Mouse (Mus musculus): Measurements from ENCODE around the gene Tial1. TPM values are rescaled to one million over a fixed set of nuclear protein-coding genes. Genes with fewer than 3 reads are reported as not detected.

Gene Tial1
- polyA plus RNA-seq, 1 experiment from 2014 or later, result 38.4 TPM

GRCm38 (mm10) chr7:128460865-128461228 lies 670 bp downstream of the Tial1 start:
- peak overlapping the region; percentile 90 for H3K9ac ChIP-seq
- ATAC-seq (ENCODE audit: insufficient read depth) (peak; percentile 12), DNase-seq (peak; percentile 49)
- peak overlapping the region; percentile 86 for H3K4me3 ChIP-seq (ENCODE audit: low read depth, low read length)
- TF ChIP-seq CTCF (IDR thresholded peaks at IDR 0.05; ENCODE audit: low read depth), result no peak
- H3K4me1 ChIP-seq (ENCODE audit: insufficient read depth), result peaks cover 10% of the 10 kb centered on the region
- H3K4me2 ChIP-seq, result peak overlapping the region; percentile 88
- H3K9me3 ChIP-seq (ENCODE audit: low read depth, low read length), result no peaks in the 10 kb centered on the region
- H3K36me3 ChIP-seq (ENCODE audit: insufficient read depth), result no peaks in the 10 kb centered on the region
- no peaks in the 10 kb centered on the region for H3K27me3 ChIP-seq (ENCODE audit: insufficient read depth, low read length)
- H3K27ac ChIP-seq (ENCODE audit: low read depth), result peak overlapping the region; percentile 96
- WGBS, result 1% methylated on average over 20 of the region's 23 CpGs

DNA sequence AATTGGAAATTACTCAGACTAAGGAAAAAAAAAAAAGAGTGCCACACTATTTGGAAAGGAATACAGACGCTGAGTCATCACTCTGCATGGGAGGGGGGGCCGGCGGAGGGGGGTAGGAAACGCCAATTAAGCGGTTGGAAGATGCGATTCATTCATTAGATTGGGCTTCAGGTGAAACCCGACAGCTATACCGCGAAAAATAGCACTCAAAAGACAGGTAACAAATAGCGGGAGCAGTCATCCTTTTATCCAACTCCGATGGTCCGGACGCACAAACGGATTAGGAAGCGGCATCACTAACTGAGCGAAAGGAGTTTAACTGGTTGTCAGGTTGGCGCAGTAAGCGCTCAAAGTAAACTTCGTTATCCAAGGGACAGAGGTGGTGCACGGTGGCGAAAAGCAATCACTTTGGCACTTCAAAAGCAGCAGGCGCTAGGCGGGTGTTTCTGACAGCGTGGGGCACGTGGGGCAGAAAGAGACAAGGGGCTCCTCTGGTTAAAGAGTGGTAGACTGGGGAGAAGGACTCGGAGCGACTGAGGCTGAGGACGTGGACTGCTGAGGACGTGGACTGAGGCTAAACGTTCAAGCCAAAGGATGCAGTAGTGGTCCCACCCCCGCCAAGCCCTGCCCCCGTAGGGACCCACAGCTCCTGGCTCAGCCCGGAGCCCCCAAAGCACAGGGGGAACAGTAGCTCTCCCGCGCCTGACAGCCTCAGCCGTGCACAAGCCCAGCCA lies 1.2 kb downstream of the Tial1 start:
- no peaks in the 10 kb centered on the region for H3K36me3 ChIP-seq (ENCODE audit: insufficient read depth)
- peaks cover 10% of the 10 kb centered on the region for H3K4me1 ChIP-seq (ENCODE audit: insufficient read depth)
- no peaks in the 10 kb centered on the region for H3K9me3 ChIP-seq (ENCODE audit: low read depth, low read length)
- H3K27ac ChIP-seq (ENCODE audit: low read depth), result peak overlapping the region; percentile 96
- peak overlapping the region; percentile 88 for H3K4me2 ChIP-seq
- under 1% methylated on average over 36 of the region's 36 CpGs for WGBS
- no peaks in the 10 kb centered on the region for H3K27me3 ChIP-seq (ENCODE audit: insufficient read depth, low read length)
- TF ChIP-seq CTCF (IDR thresholded peaks at IDR 0.05; ENCODE audit: low read depth), result no peak
- ATAC-seq (ENCODE audit: insufficient read depth) (no peak; the same call in none of the 2 replicates), DNase-seq (peak; percentile 50)
- peak overlapping the region; percentile 86 for H3K4me3 ChIP-seq (ENCODE audit: low read depth, low read length)
- peak overlapping the region; percentile 90 for H3K9ac ChIP-seq

GRCm38 (mm10) chr7:128459791-128460130 lies 1.8 kb downstream of the Tial1 start:
- no peaks in the 10 kb centered on the region for H3K9me3 ChIP-seq (ENCODE audit: low read depth, low read length)
- no peak overlapping the region for H3K27ac ChIP-seq (ENCODE audit: low read depth)
- peaks cover 1% of the 10 kb centered on the region; the same call in 1 of the 2 replicates for H3K36me3 ChIP-seq (ENCODE audit: insufficient read depth)
- H3K4me2 ChIP-seq, result peak overlapping the region; percentile 88
- 9% methylated on average over 4 of the region's 4 CpGs for WGBS
- ATAC-seq (ENCODE audit: insufficient read depth) (no peak), DNase-seq (peak; percentile 15)
- no peaks in the 10 kb centered on the region for H3K27me3 ChIP-seq (ENCODE audit: insufficient read depth, low read length)
- peak overlapping the region; percentile 86 for H3K4me3 ChIP-seq (ENCODE audit: low read depth, low read length)
- no peak for TF ChIP-seq CTCF (IDR thresholded peaks at IDR 0.05; ENCODE audit: low read depth)
- peak overlapping the region; percentile 90 for H3K9ac ChIP-seq
- H3K4me1 ChIP-seq (ENCODE audit: insufficient read depth), result peaks cover 10% of the 10 kb centered on the region

GRCm38 (mm10) chr7:128458011-128458410 lies 3.5 kb downstream of the Tial1 start:
- H3K27me3 ChIP-seq (ENCODE audit: insufficient read depth, low read length), result no peaks in the 10 kb centered on the region
- H3K36me3 ChIP-seq (ENCODE audit: insufficient read depth), result peaks cover 19% of the 10 kb centered on the region
- no peak overlapping the region for H3K9ac ChIP-seq
- no peak overlapping the region for H3K4me2 ChIP-seq
- no peaks in the 10 kb centered on the region for H3K9me3 ChIP-seq (ENCODE audit: low read depth, low read length)
- peaks cover 10% of the 10 kb centered on the region for H3K4me1 ChIP-seq (ENCODE audit: insufficient read depth)
- no peak overlapping the region for H3K4me3 ChIP-seq (ENCODE audit: low read depth, low read length)
- no peak for TF ChIP-seq CTCF (IDR thresholded peaks at IDR 0.05; ENCODE audit: low read depth)
- no peak for ATAC-seq (ENCODE audit: insufficient read depth)
- DNase-seq, result no peak
- no peak overlapping the region for H3K27ac ChIP-seq (ENCODE audit: low read depth)

DNA sequence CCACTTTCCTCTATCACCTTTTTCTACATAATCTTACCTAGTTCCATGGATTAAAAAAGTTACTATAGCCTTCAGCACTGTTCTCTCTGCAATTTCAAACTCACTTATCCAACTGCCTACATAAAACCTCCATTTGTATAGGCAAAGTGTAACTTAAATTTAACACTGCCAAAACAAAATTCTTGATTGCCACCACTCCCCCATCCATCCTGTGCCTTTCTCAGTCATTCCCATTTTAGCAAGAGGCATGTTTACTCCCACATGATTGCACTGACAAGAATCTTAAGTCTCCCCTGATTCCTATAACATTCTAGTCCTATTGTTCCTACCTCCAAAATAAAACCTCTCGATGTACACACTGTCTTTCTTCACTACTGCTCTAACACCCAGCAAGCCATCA lies 8.8 kb downstream of the Tial1 start:
- no peak for ATAC-seq (ENCODE audit: insufficient read depth)
- no peak for DNase-seq
- Histone ChIP-seq H3K9ac (no peak overlapping the region), H3K9me3 (ENCODE audit: low read depth, low read length) (no peaks in the 10 kb centered on the region), H3K27me3 (ENCODE audit: insufficient read depth, low read length) (no peaks in the 10 kb centered on the region), H3K4me2 (no peak overlapping the region), H3K4me3 (ENCODE audit: low read depth, low read length) (no peak overlapping the region), H3K4me1 (ENCODE audit: insufficient read depth) (no peaks in the 10 kb centered on the region), H3K36me3 (ENCODE audit: insufficient read depth) (peaks cover 66% of the 10 kb centered on the region), H3K27ac (ENCODE audit: low read depth) (no peak overlapping the region)
- no peak for TF ChIP-seq CTCF (IDR thresholded peaks at IDR 0.05; ENCODE audit: low read depth)
- 87% methylated on average over 1 of the region's 1 CpGs for WGBS

DNA sequence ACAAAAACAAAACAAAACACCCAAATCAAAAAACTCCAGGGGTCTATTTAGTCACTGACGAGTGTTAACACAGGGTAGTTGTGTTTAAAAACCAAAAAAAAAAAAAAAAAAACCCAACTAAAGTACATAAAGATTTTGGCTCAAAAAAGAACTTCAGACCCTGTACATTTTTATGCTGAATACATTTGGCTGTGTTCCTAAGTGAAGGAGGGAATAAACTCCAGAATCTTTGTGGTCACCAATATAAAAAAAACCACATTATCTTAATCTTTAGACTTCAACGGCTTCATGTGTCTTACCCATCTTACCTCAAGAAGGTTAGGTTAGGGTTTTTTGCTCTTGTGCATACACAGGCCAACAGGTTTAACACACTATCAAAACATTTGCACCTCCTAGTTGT lies 20.9 kb downstream of the Tial1 start:
- Histone ChIP-seq H3K27me3 (ENCODE audit: insufficient read depth, low read length) (no peaks in the 10 kb centered on the region), H3K27ac (ENCODE audit: low read depth) (no peak overlapping the region), H3K4me3 (ENCODE audit: low read depth, low read length) (no peak overlapping the region), H3K9ac (no peak overlapping the region), H3K36me3 (ENCODE audit: insufficient read depth) (peaks cover 54% of the 10 kb centered on the region), H3K4me1 (ENCODE audit: insufficient read depth) (no peaks in the 10 kb centered on the region), H3K4me2 (no peak overlapping the region), H3K9me3 (ENCODE audit: low read depth, low read length) (no peaks in the 10 kb centered on the region)
- WGBS, result 85% methylated on average over 2 of the region's 2 CpGs
- no peak for ATAC-seq (ENCODE audit: insufficient read depth)
- no peak for DNase-seq
- TF ChIP-seq CTCF (IDR thresholded peaks at IDR 0.05; ENCODE audit: low read depth), result no peak

GRCm38 (mm10) chr7:128439251-128439650 lies 22.3 kb downstream of the Tial1 start:
- H3K27ac ChIP-seq (ENCODE audit: low read depth), result no peak overlapping the region
- DNase-seq (no peak), ATAC-seq (ENCODE audit: insufficient read depth) (no peak)
- TF ChIP-seq CTCF (IDR thresholded peaks at IDR 0.05; ENCODE audit: low read depth), result no peak
- no peaks in the 10 kb centered on the region for H3K4me1 ChIP-seq (ENCODE audit: insufficient read depth)
- H3K4me3 ChIP-seq (ENCODE audit: low read depth, low read length), result no peak overlapping the region
- 91% methylated on average over 6 of the region's 6 CpGs for WGBS
- H3K27me3 ChIP-seq (ENCODE audit: insufficient read depth, low read length), result no peaks in the 10 kb centered on the region
- H3K9ac ChIP-seq, result no peak overlapping the region
- peaks cover 41% of the 10 kb centered on the region for H3K36me3 ChIP-seq (ENCODE audit: insufficient read depth)
- H3K9me3 ChIP-seq (ENCODE audit: low read depth, low read length), result no peaks in the 10 kb centered on the region
- no peak overlapping the region for H3K4me2 ChIP-seq
